Mouse (Mus musculus) kidney, postnatal 36 days (tissue): ENCODE data around the gene Pou3f1.

Source experiments
- DNase-seq, 2 experiments: peaks; one replicate each; pipeline ENCODE4 v3.0.0; 2021 to 2022; ENCODE audit warnings: mixed read lengths in 2 of 2

Gene Pou3f1

GRCm38 (mm10) chr4:124657781-124658180, 1.2 kb downstream of the Pou3f1 start:
- DNase-seq, result peak in 1 of 2 experiments; percentile 25

- peak in 1 of 2 experiments; percentile 21 for DNase-seq
These were observed 1.8 kb downstream of the Pou3f1 start for GRCm38 (mm10) chr4:124658412-124658851.

- DNase-seq, result peak in 1 of 2 experiments; percentile 20
These were observed 2.9 kb downstream of the Pou3f1 start for GRCm38 (mm10) chr4:124659251-124660217.

GRCm38 (mm10) chr4:124660603-124661002, 4.0 kb downstream of the Pou3f1 start:
- DNase-seq, result peak in 1 of 2 experiments; percentile 30

- peak in 1 of 2 experiments; percentile 36 for DNase-seq
These were observed 6.4 kb downstream of the Pou3f1 start for GRCm38 (mm10) chr4:124663034-124663433.

- DNase-seq, result no peak
These were observed 7.6 kb downstream of the Pou3f1 start for GRCm38 (mm10) chr4:124664185-124664584.

GRCm38 (mm10) chr4:124664604-124665003, 8.0 kb downstream of the Pou3f1 start:
- DNase-seq, result no peak

GRCm38 (mm10) chr4:124667476-124668033, 10.9 kb downstream of the Pou3f1 start:
- DNase-seq, result no peak

GRCm38 (mm10) chr4:124668078-124668477, 11.5 kb downstream of the Pou3f1 start:
- DNase-seq, result no peak

- peak; percentile 73 to 81 for DNase-seq
These were observed 13.6 kb downstream of the Pou3f1 start for GRCm38 (mm10) chr4:124670232-124670631.

- DNase-seq, result no peak
These were observed 15.0 kb downstream of the Pou3f1 start for GRCm38 (mm10) chr4:124671583-124671982.

- no peak for DNase-seq
These were observed 16.0 kb downstream of the Pou3f1 start for GRCm38 (mm10) chr4:124672347-124673320.

- no peak for DNase-seq
These were observed 17.9 kb downstream of the Pou3f1 start for GRCm38 (mm10) chr4:124674334-124675032.

- peak; percentile 55 to 83 for DNase-seq
These were observed 18.4 kb downstream of the Pou3f1 start for GRCm38 (mm10) chr4:124675037-124675436.

GRCm38 (mm10) chr4:124675958-124676357, 19.4 kb downstream of the Pou3f1 start:
- DNase-seq, result no peak

GRCm38 (mm10) chr4:124682270-124682669, 25.7 kb downstream of the Pou3f1 start:
- no peak for DNase-seq

- no peak for DNase-seq
These were observed 26.9 kb downstream of the Pou3f1 start for GRCm38 (mm10) chr4:124683474-124683873.

GRCm38 (mm10) chr4:124685004-124685403, 28.4 kb downstream of the Pou3f1 start:
- no peak for DNase-seq

- DNase-seq, result no peak
These were observed 28.8 kb downstream of the Pou3f1 start for GRCm38 (mm10) chr4:124685453-124685852.

GRCm38 (mm10) chr4:124685897-124686402, 29.3 kb downstream of the Pou3f1 start:
- DNase-seq, result no peak

GRCm38 (mm10) chr4:124691455-124691854, 34.8 kb downstream of the Pou3f1 start:
- no peak for DNase-seq

GRCm38 (mm10) chr4:124692416-124692861, 35.8 kb downstream of the Pou3f1 start:
- DNase-seq, result no peak
